Mouse (Mus musculus) lung, postnatal 25 days (tissue): ENCODE data around the gene Tgfbrap1.
"Not testable (repeated sequence)": the region's sequence is repeated elsewhere in the genome, so short reads cannot be mapped to it uniquely, and the experiment has no call there.

Experiments used
- DNase-seq: peaks from one replicate; pipeline ENCODE4 v3.0.0; 2022; ENCODE audit warnings: low spot score

Tgfbrap1 gene

GRCm38 (mm10) chr1:43015153-43015685 lies 83.2 kb downstream of the Tgfbrap1 start:
- DNase-seq, result not testable (repeated sequence)

DNA sequence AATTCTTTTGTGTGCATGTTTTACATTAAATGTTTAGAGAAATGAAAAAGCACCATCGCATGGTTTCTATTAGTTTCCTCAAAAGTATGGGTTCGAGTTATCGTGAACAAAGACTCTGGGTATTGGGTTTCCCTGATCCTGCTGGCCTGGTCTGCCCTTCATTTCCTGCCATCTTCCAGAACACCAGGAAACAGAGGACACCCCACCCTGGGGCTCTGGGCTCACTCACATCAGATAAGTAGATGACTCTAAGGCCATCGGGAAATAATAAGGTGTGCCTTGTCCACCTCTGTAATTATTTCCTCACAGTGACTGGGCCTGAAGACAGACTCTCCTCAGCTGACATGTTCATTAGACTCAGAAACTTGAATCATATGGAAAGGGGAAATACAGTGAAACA lies 88.0 kb downstream of the Tgfbrap1 start:
- no peak for DNase-seq

DNA sequence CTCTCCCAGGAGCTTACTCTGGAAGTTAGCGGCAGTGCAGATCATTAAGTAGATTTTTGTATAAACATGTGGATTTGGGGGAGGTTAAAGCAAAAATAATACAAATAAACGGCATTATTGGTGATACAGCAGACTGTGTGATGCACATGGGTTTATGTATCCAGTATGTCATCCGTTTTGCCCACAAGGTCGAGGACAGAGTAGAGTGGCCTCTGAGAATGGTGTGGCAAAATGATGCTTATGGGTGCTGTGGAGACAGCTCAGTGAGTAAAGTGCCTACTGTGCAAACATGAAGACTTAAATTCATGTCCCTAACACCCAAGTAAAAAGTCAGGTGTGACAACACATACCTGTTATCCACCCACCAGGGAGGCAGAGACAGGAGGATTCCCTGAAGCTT lies 91.9 kb downstream of the Tgfbrap1 start:
- DNase-seq, result no peak

GRCm38 (mm10) chr1:43006051-43006514 lies 92.4 kb downstream of the Tgfbrap1 start:
- DNase-seq, result no peak
